Mouse (Mus musculus): ENCODE measurements at regions not wholly inside any gene's neighbourhood (a gene's known extent, or its start where the extent isn't known, plus 50 kb on each side); places are given as distances from the start of the nearest gene placed in this dataset.

GRCm38 (mm10) chr16:65977075-65977474 lies 162.0 kb downstream of the Vgll3 start:
- TF ChIP-seq CTCF (conservative IDR thresholded peaks at IDR 0.05 in 1 of 2, IDR thresholded peaks at IDR 0.05 in 1 of 2; ENCODE audit: low read depth in 2 of 2, low read length in 2 of 2), result no peak
- TF ChIP-seq EP300 (IDR thresholded peaks at IDR 0.05; ENCODE audit: low read length), result no peak
- TF ChIP-seq GABPA (IDR thresholded peaks at IDR 0.05; ENCODE audit: insufficient replicate concordance, low read depth, low read length), result no peak
- no peak for TF ChIP-seq POLR2A (IDR thresholded peaks at IDR 0.05; ENCODE audit: low read depth, low read length)
- no peak for TF ChIP-seq ETS1 (conservative IDR thresholded peaks at IDR 0.05; ENCODE audit: low read depth, low read length)
- no peak for TF ChIP-seq CHD2 (IDR thresholded peaks at IDR 0.05; ENCODE audit: low read length)
- no peak for TF ChIP-seq UBTF (IDR thresholded peaks at IDR 0.05; ENCODE audit: low read depth, low read length)
- TF ChIP-seq ZMIZ1 (IDR thresholded peaks at IDR 0.05; ENCODE audit: low read depth, low read length), result no peak

Measured in CH12.LX (cell line).